Comparison of ENCODE assay signal across 7 mouse cellular contexts in the genomic region with DNA sequence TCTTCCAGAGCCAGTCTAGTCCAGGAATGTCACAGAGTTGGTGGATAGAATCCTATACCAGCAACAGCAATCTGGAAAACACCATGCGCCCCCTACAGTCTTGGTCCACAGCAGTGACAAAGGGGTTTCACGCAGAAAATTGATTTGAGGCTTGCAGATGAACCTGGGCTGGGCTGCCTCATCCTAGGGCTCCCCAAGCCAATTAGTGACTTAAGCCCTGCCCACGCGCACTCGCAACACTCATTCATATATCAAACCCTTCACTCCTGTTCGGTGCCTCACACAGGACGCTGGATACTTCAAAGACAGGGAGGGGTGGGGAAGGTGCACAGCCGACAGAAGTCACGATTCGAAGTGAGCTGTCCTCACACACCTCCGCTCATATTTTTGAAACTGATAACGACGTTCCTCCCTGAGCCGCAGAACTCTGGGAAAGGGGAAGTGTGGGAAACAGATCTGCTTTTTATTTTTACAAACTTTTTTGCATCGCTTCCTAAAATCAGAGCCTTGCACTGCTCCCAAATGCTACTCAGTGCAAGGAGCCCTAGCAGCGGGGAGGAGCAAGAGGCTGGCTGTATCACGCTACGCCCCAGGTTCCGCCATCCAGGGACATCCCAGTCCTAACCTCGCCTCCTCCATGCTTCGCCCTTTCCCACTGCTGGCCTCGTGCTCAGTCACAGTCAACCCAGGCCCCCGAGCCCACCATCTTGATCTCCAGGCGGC. TPM values are rescaled to one million over a fixed set of nuclear protein-coding genes. Genes with fewer than 3 reads are reported as not detected.
A peak's percentile ranks its signal among the peaks of the same experiment; 100 is the strongest.
DNase-seq lines count a peak whose midpoint lies in the region; ATAC-seq and TF ChIP-seq lines count a peak whose summit lies in the region.

No protein-coding gene starts in this region.

- H3K9ac ChIP-seq in forebrain, postnatal 0 days: peak overlapping the region; percentile 73
- H3K9ac ChIP-seq in midbrain, embryonic 15.5 days: peak overlapping the region; percentile 85

- DNase-seq in 3T3-L1 (ENCODE audit: low read depth, low spot score) (peak; percentile 39), A20 (ENCODE audit: low read depth, low spot score) (peak; percentile 63)
- peak; percentile 55 for DNase-seq in cerebellum, adult 11-12 months
- peak; percentile 82 for DNase-seq in forebrain, postnatal 0 days
- peak; percentile 45 to 54 for DNase-seq in left cerebral cortex, postnatal 14 days (ENCODE audit: low spot score in 2 of 2)
- DNase-seq in thymus, postnatal 36 days: peak; percentile 29 to 42

- peak overlapping the region; percentile 77 for H3K4me2 ChIP-seq in forebrain, postnatal 0 days (ENCODE audit: low read depth)
- peak overlapping the region; percentile 85 for H3K4me2 ChIP-seq in midbrain, embryonic 15.5 days

- H3K4me3 ChIP-seq in forebrain, postnatal 0 days (ENCODE audit: low read depth, low read length): peak overlapping the region; percentile 68
- peak overlapping the region; percentile 83 for H3K4me3 ChIP-seq in midbrain, embryonic 15.5 days

- H3K36me3 ChIP-seq in forebrain, postnatal 0 days (ENCODE audit: insufficient read depth): no peaks in the 10 kb centered on the region
- H3K36me3 ChIP-seq in midbrain, embryonic 15.5 days (replicated peaks): no peaks in the 10 kb centered on the region

- peak overlapping the region; percentile 95 for H3K27ac ChIP-seq in forebrain, postnatal 0 days (ENCODE audit: low read depth, low read length)
- H3K27ac ChIP-seq in midbrain, embryonic 15.5 days: peak overlapping the region; percentile 98

- H3K4me1 ChIP-seq in forebrain, postnatal 0 days (ENCODE audit: insufficient read depth): peaks cover 23% of the 10 kb centered on the region
- H3K4me1 ChIP-seq in midbrain, embryonic 15.5 days: peaks cover 41% of the 10 kb centered on the region

- peak; percentile 75 for TF ChIP-seq CTCF in forebrain, postnatal 0 days (IDR thresholded peaks at IDR 0.05; ENCODE audit: low read depth)

- no peaks in the 10 kb centered on the region for H3K9me3 ChIP-seq in forebrain, postnatal 0 days (ENCODE audit: low read length)
- H3K9me3 ChIP-seq in midbrain, embryonic 15.5 days: no peaks in the 10 kb centered on the region

- intact Hi-C loops in left cerebral cortex, postnatal 14 days (cut with DNase I): no loop called here

- H3K27me3 ChIP-seq in forebrain, postnatal 0 days (ENCODE audit: insufficient read depth, low read length): no peaks in the 10 kb centered on the region
- no peaks in the 10 kb centered on the region for H3K27me3 ChIP-seq in midbrain, embryonic 15.5 days (replicated peaks)

- ATAC-seq in forebrain, postnatal 0 days: peak; percentile 68
- ATAC-seq in midbrain, embryonic 15.5 days (replicated peaks): peak; percentile 74

- WGBS in forebrain, postnatal 0 days: under 1% methylated on average over 24 of the region's 24 CpGs
- under 1% methylated on average over 24 of the region's 24 CpGs for WGBS in midbrain, embryonic 15.5 days

RNA-seq across cellular contexts. Expression of a gene that starts 0.6 kb away (rescaled TPM):
- 36.2 and 41.2 TPM in 2 replicates for total RNA-seq in forebrain, postnatal 0 days (2014; rRNA removed)
- 30.9 and 38.2 TPM in 2 replicates for polyA plus RNA-seq in forebrain, postnatal 0 days (2015; fragmentation: Nextera tagmentation; extraction: Ambion mirVana)
- total RNA-seq in left cerebral cortex, postnatal 14 days (2021): 10 to 100 TPM; 40.7 to 47.5 TPM
- 51.8 and 53.3 TPM in 2 replicates for polyA plus RNA-seq in midbrain, embryonic 15.5 days (2015; fragmentation: Nextera tagmentation; extraction: Ambion mirVana)

RNA-seq across cellular contexts. Expression of a gene that starts 27.6 kb away (rescaled TPM):
- total RNA-seq in forebrain, postnatal 0 days (2014; rRNA removed): 127 and 160 TPM in 2 replicates
- 117 and 121 TPM in 2 replicates for polyA plus RNA-seq in forebrain, postnatal 0 days (2015; fragmentation: Nextera tagmentation; extraction: Ambion mirVana)
- 10 to 100 TPM; 49.7 to 52.2 TPM for total RNA-seq in left cerebral cortex, postnatal 14 days (2021)
- polyA plus RNA-seq in midbrain, embryonic 15.5 days (2015; fragmentation: Nextera tagmentation; extraction: Ambion mirVana): 235 and 259 TPM in 2 replicates

Comparison
In these comparisons a context has a peak if more than half of its experiments do, and no peak if none do; other contexts are left out.
1. Peak in every context shown above with its lines: DNase-seq, ATAC-seq, H3K4me3 ChIP-seq and H3K27ac ChIP-seq.